In the genomic region with DNA sequence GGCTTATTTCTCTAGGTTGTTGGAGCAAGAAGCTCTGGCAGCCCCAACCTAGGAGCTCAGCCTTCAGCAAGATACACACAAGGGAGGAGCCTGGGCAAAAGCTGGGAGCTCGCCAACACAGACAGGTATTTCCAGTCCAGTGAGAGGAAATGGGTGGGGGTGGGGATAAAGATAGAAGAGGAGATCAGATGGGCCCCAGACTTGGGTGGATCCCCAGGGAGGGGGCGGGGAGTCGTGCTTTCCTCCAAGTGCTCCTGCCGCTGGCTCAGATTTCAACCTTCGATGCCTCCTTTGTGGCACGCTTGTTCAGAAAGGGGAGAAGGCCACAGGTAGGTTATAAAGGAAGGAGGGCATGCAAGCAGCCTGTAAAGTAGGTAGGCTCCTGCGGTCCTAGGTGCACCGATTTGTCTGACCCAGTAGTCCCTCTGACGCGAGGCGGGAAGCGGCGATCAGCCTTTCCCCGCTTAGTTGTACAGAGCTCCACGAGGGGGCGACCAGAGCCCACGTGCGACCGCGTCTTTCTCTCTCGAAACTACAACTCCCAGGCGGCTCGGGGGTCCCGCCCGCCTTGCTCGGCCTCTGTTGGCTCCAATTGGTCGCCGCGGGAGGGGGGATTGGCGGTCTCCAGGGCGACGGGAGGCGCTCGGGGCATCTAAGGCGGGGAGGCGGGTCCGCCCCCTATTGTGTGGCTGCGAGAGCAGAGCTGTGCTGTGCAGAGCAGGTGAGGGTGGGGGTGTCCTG, we compare ENCODE assay signal across 7 mouse cellular contexts. TPM values are rescaled to one million over a fixed set of nuclear protein-coding genes. Genes with fewer than 3 reads are reported as not detected.
DNase-seq lines count a peak whose midpoint lies in the region; ATAC-seq lines count a peak whose summit lies in the region.

A gene (plus strand): TSS at position 249 of the 741 bp plus-strand sequence.

- peak; percentile 81 for DNase-seq in adrenal gland, postnatal 25 days
- DNase-seq in heart, adult 8-10 months (ENCODE audit: low spot score), result peak; percentile 78
- DNase-seq in kidney, adult 8-10 months, result peak; percentile 86 to 87
- peak; percentile 98 for DNase-seq in midbrain, embryonic 14.5 days
- DNase-seq in spleen, adult 18-20 months, result peak; percentile 85

- peak within 1 kb of the TSS; percentile 78 for H3K9ac ChIP-seq in embryonic facial prominence, embryonic 13.5 days
- peak within 1 kb of the TSS; percentile 65 for H3K9ac ChIP-seq in limb, embryonic 12.5 days (replicated peaks)
- H3K9ac ChIP-seq in midbrain, embryonic 14.5 days (replicated peaks; ENCODE audit: low read length), result peak within 1 kb of the TSS; percentile 81

- peak within 1 kb of the TSS; percentile 69 for H3K4me3 ChIP-seq in embryonic facial prominence, embryonic 13.5 days
- H3K4me3 ChIP-seq in limb, embryonic 12.5 days (replicated peaks), result peak within 1 kb of the TSS; percentile 66
- H3K4me3 ChIP-seq in midbrain, embryonic 14.5 days (replicated peaks; ENCODE audit: low read depth, low read length), result peak within 1 kb of the TSS; percentile 72

- no peaks in the 10 kb centered on the region for H3K27me3 ChIP-seq in embryonic facial prominence, embryonic 13.5 days
- H3K27me3 ChIP-seq in limb, embryonic 12.5 days, result no peaks in the 10 kb centered on the region
- no peaks in the 10 kb centered on the region for H3K27me3 ChIP-seq in midbrain, embryonic 14.5 days (ENCODE audit: control insufficient read depth, insufficient read depth, low read length)

- peaks cover 5% of the 10 kb centered on the region; the same call in 1 of the 2 replicates for H3K36me3 ChIP-seq in embryonic facial prominence, embryonic 13.5 days
- H3K36me3 ChIP-seq in limb, embryonic 12.5 days, result peaks cover 16% of the 10 kb centered on the region
- H3K36me3 ChIP-seq in midbrain, embryonic 14.5 days (ENCODE audit: control insufficient read depth, insufficient read depth, low read length), result no peaks in the 10 kb centered on the region

- WGBS in embryonic facial prominence, embryonic 13.5 days, result under 1% methylated on average over 38 of the region's 38 CpGs
- under 1% methylated on average over 38 of the region's 38 CpGs for WGBS in limb, embryonic 12.5 days
- under 1% methylated on average over 38 of the region's 38 CpGs for WGBS in midbrain, embryonic 14.5 days

- peak within 1 kb of the TSS; percentile 86 for H3K27ac ChIP-seq in embryonic facial prominence, embryonic 13.5 days
- H3K27ac ChIP-seq in limb, embryonic 12.5 days, result peak within 1 kb of the TSS; percentile 62
- H3K27ac ChIP-seq in midbrain, embryonic 14.5 days (replicated peaks; ENCODE audit: low read depth, low read length), result peak within 1 kb of the TSS; percentile 78

- peak within 1 kb of the TSS; percentile 77 for H3K4me2 ChIP-seq in embryonic facial prominence, embryonic 13.5 days
- peak within 1 kb of the TSS; percentile 79 for H3K4me2 ChIP-seq in limb, embryonic 12.5 days
- peak within 1 kb of the TSS; percentile 86 for H3K4me2 ChIP-seq in midbrain, embryonic 14.5 days (ENCODE audit: low read length)

- no peaks in the 10 kb centered on the region for H3K9me3 ChIP-seq in embryonic facial prominence, embryonic 13.5 days
- H3K9me3 ChIP-seq in limb, embryonic 12.5 days, result no peaks in the 10 kb centered on the region
- no peaks in the 10 kb centered on the region for H3K9me3 ChIP-seq in midbrain, embryonic 14.5 days (ENCODE audit: control insufficient read depth, low read length)

- H3K4me1 ChIP-seq in embryonic facial prominence, embryonic 13.5 days, result peaks cover 47% of the 10 kb centered on the region
- peaks cover 41% of the 10 kb centered on the region for H3K4me1 ChIP-seq in limb, embryonic 12.5 days (replicated peaks)
- peaks cover 44% of the 10 kb centered on the region for H3K4me1 ChIP-seq in midbrain, embryonic 14.5 days (ENCODE audit: control insufficient read depth, insufficient read depth, low read length)

- ATAC-seq in embryonic facial prominence, embryonic 13.5 days (ENCODE audit: insufficient number of reproducible peaks, insufficient read depth, low FRiP score, low TSS enrichment, low read depth), result peak; percentile 90
- peak; percentile 97 for ATAC-seq in limb, embryonic 12.5 days (ENCODE audit: insufficient number of reproducible peaks, insufficient read depth, low FRiP score, low TSS enrichment, low read depth)
- peak; percentile 92 for ATAC-seq in midbrain, embryonic 14.5 days (ENCODE audit: low FRiP score, low TSS enrichment)

RNA-seq across cellular contexts. Expression of the gene that starts here (rescaled TPM):
- total RNA-seq in adrenal gland, postnatal 25 days (2021), result 2.9 and 3.6 TPM in 2 replicates
- 75.6 and 83.2 TPM in 2 replicates for polyA plus RNA-seq in embryonic facial prominence, embryonic 13.5 days (2015; fragmentation: Nextera tagmentation; extraction: Ambion mirVana)
- under 1 TPM; 0.12 to 0.87 (median 0.78) TPM for total RNA-seq in heart, adult 8-10 months (2022)
- polyA plus RNA-seq in limb, embryonic 12.5 days (2016; fragmentation: Nextera tagmentation; extraction: Ambion mirVana), result 69.7 and 70.5 TPM in 2 replicates
- polyA plus RNA-seq in midbrain, embryonic 14.5 days (2014; fragmentation: Nextera tagmentation; extraction: Ambion mirVana), result 49.6 and 52.6 TPM in 2 replicates

Comparison
In these comparisons a context has a peak if more than half of its experiments do, and no peak if none do; other contexts are left out.
1. Peak in every context shown above with its lines: DNase-seq, ATAC-seq, H3K4me3 ChIP-seq and H3K27ac ChIP-seq.
2. Peak in DNase-seq in heart, adult 8-10 months; RNA of the gene not detected or under 1 TPM.